Mouse (Mus musculus) cerebellum, adult (tissue): ENCODE results near the gene Evl.
A peak's percentile ranks its signal among the peaks of the same experiment; 100 is the strongest.
"Not testable (repeated sequence)": the region's sequence is repeated elsewhere in the genome, so short reads cannot be mapped to it uniquely, and the experiment has no call there.

Source experiments
- ATAC-seq: cut with Nextera tagmentation; 2 replicates; pipeline ENCODE4 v1.9.2; 2017; ENCODE audit warnings: mild to moderate bottlenecking, moderate library complexity, mixed read lengths; ENCODE audit not compliant: insufficient number of reproducible peaks, low FRiP score, low TSS enrichment

Gene Evl

GRCm38 (mm10) chr12:108554120-108554841 is at the start of gene Evl:
Gene Evl (plus strand): TSS chr12:108554720.
- ATAC-seq, result peak; percentile 76

GRCm38 (mm10) chr12:108505846-108506245 is 48.7 kb upstream of the Evl start:
- no peak for ATAC-seq

DNA sequence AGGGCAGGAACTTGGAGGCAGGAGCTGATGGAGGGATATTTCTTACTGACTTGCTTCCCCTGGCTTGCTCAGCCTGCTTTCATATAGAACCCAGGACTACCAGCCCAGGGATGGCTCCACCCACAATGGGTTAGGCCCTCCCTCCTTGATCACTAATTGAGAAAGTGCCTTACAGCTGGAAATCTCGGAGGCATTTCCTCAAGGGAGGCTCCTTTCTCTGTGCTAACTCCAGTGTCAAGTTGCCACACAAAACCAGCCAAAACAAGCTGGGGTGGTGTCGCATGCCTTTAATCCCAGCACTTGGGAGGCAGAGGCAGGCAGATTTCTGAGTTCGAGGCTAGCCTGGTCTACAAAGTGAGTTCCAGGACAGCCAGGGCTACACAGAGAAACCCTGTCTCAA is 47.5 kb upstream of the Evl start:
- ATAC-seq, result not testable (repeated sequence)

DNA sequence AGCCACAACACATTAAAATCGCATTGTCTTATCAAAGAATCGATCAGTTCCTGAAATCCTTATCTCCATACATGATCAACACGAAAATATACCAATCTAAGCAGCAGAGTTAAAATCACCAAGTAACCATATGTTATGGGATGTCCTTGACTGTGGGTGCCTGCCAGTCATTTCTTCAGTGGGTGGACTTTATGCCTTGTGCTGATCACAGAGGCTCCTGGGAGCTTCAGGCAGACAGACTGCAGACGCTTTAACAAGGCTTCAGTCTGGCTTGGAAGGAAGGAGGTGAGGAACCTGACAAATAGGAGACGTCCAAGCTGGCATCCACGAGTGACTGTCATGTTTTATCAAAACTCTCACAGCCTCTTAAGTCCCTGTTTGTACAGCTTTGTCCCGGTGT is 43.9 kb upstream of the Evl start:
- no peak for ATAC-seq

DNA sequence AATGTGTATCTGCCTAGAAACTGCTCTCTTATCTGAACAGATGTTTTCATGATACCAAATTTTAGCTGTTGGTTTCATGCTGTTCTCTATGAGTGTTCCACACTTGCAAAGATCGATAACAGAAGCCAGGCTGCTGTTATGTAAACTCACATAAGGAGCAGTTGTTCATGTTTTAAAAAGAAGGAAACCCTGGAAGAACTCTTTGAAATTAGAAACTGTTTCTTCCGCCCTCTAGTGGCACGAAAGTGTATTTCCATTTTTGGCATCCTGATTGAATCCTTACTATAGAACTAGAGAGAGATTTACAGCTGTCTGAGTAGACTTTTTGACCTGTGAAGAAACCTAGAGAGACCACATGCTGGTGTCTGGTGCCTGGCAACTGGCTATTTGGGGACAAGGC is 43.5 kb upstream of the Evl start:
- no peak for ATAC-seq

GRCm38 (mm10) chr12:108515464-108515863 is 39.1 kb upstream of the Evl start:
- ATAC-seq, result no peak

- ATAC-seq, result no peak
Observed at GRCm38 (mm10) chr12:108519374-108519773, 35.1 kb upstream of the Evl start.

DNA sequence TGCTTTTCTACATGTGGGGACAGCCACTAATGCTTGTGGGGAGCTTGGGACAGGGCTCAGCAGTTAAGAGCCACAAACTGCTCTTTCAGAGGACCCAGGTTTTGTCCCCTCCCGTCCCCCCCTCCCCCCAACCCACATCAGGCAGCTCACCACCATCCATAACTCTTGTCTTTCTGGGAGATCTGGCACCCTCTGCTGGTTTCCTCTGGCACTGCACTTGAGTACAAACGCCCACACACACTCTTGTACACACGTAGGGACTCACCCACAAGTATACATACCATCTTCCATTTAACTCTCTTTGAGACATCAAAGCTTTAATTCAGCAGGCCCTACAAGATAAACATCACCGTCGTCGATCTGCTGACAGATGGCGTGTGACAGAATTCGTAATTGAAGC is 25.3 kb upstream of the Evl start:
- ATAC-seq, result no peak; the same call in 1 of the 2 replicates

DNA sequence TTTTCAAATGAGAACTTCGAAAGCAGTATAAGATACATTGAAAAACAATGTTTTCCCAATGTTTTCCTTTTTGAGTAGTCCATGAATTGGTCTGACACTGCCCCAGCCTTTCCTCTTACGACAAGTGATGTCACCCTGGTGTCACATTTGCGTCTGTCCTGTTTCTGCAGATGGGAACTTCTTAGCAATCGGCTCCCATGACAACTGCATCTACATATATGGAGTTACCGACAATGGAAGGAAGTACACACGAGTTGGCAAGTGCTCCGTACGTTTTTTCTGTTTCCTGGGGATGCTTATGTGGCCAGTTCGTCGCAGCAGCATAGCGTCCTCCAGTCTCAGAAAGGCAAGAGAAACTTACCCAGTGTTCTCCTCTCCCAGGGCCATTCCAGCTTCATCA is 20.0 kb upstream of the Evl start:
- no peak for ATAC-seq

- no peak for ATAC-seq
Observed at GRCm38 (mm10) chr12:108536461-108536860, 18.1 kb upstream of the Evl start.

DNA sequence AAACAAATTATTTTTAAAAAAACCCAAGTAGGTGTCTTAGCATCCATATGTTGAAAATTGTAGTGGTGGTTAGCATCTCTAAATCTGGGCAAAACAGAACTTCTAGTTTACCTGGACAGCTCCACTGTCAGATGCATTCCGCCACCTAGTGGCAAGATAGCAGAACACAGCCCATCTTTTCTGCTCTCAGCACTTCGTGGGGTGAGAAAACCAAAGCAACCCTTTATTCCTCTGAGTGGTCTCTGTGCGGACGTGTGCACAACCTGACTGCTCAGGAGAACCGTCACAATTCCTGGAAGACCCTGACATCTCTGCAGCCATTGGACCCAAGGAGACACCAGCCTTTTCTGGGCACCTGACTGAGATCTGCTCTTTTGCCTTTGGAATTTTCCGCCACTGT is 13.4 kb upstream of the Evl start:
- 0 out of 2 replicates have a peak, but pooled peaks have one; percentile 53 for ATAC-seq

- no peak for ATAC-seq
Observed at GRCm38 (mm10) chr12:108546508-108547153, 7.9 kb upstream of the Evl start.

GRCm38 (mm10) chr12:108547251-108547875 is 7.2 kb upstream of the Evl start:
- ATAC-seq, result no peak

DNA sequence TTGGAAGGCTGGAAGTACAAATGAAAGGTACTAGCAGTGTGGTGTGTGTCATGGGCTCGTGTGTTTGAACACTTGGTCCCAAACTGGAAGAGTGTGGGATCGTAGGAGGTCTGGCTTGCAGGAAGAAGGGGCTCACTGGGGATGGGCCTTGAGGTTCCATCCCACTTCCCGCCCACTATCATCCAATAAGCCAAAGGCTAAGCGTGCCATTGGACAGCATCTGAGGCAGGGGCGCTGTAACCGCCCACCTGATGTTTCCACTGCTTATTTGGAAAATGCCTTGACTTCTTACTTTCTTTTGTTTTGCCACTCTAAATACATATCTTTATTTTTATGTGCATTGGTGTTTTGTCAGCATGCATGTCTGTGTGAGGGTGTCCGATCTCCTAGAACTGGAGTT is 2.8 kb upstream of the Evl start:
- no peak for ATAC-seq

GRCm38 (mm10) chr12:108553079-108553478 is 1.4 kb upstream of the Evl start:
- ATAC-seq, result no peak

DNA sequence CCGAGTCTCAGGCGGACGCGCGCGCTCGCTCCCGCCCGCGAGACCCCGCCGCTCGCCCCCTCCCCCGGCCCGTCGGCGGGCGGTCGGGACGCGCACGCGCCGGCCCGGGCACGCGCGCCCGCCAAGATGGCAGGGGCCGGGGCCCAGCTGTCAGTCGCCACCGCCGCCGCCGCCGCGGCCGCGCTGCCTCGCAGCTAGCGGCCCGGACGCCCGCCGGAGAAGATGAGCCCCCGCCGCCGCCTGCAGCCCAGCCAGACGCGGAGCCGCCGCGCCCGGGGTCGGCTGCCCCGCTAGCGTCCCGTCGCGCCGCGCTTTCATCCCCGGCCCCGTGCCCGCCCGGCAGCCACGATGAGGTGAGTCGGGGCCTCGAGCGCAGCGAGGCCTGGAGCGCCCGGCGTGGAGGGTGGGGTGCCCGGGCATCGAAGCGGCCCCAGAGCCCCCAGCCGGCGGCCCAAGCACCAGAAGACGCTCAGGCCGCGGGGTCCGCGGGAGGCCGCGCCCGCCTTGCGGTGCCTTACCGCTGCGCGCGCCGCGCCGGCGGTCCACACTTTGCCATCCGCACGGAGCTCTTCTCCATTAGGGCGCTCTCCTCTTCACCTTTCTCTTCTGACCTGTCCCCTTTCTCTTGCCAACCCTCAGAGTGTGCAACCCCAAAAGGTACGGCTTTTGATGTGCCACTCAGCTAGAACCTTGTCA is 489 bp downstream of the Evl start:
- peak; percentile 45 for ATAC-seq

DNA sequence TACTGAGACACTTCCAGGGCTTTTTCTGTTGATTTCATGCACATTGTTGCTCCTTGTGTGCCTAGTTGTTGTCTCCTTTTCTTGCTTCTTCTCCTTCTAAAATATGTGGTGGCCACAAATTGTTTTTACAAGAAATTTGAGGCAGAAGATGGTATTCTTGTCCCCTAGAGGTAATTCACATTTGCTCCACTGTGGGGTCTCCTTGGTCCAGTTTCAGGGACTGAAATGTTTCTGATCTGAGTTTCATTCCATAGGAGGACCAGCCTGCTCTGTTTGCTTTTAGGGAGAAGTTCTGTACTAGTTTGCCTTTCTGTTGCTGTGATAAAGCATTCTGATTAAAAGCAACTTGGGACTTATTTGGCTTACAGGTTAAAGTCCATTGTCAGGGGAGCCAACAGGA is 3.7 kb downstream of the Evl start:
- no peak for ATAC-seq

DNA sequence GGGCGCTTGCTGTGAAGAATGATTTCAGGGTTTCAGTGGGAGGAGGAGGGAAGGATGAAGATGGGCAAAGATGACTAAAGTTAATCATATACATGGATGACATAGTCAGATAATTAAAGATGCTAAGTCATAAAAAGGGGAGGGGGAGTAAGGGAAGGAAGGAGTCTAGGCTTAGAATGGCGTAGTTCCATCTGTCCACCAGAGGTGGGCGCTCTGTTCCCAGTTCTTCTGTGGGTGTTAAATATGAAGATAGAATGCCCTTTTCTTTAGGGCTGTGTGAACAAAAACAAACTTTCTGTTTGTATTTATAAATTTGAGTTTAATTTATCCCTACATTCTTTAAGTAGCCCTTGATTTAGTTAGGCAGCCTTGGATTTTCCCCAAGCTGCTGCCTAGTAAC is 8.7 kb downstream of the Evl start:
- ATAC-seq, result no peak

DNA sequence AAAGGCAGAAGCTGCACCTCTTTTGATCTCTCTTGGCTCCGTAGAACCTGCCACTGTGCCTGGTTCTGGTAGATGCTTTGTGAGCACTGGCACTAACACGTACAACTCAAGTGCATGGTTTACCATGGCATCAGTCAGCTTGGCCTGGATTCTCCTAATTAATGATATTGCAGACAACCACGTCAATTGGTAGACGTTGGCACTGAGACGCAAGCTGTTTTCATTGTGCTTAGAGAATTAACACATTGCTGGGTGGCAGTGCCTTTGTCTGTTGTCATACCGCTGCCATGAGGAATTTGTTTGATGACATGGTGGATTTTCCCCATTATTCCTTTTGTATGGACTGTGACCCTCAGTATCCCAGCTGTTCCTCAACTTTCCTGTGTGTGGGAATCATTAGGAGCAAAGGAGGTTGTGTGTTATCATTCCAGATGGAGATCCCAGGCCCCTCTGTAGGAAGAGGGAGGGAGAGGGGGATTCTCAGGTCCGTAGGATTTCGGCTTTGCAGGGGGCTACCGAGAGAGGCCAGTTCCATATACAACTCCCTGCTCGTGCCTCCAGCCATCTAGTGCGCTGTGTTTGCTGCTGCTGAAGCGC is 10.5 kb downstream of the Evl start:
- no peak for ATAC-seq

DNA sequence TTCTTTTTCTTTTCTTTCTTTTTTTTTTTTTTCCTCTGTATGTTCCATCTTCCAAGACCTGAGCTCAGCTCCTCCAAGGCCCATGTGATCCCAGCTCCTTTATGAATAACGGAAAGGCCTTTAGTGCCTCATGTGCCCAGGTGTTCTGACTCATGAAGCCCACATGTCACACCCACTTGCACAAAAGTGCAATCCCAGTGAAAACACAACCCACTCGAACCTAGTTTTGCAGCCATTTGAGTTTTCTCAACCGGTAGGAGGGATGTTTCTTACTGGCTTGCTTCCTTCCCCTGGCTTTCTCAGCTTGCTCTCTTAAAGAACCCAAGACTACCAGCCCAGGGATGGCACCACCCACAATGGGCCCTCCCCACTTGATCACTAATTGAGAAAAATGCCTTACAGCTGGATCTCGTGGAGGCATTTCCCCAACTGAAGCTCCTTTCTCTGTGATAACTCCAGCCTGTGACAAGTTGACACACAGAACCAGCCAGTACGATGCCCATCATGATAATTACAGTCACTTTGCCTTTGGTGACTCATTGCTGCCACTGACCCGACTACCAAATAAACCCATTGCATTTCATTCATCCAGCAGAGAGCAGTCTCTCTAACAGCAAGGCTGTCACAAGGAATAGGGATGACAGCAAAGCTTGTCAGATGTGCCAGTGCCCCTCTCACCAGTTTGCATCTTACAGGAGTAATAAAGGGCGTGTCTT is 24.8 kb downstream of the Evl start:
- no peak for ATAC-seq
